Mouse (Mus musculus) ES-Bruce4 (cell line): ENCODE data around the gene Rnaseh1.

Experiments used
- CTCF ChIP-seq: IDR thresholded peaks from one replicate; pipeline ENCODE4 v1.8.1; 2011; ENCODE audit warnings: low read depth, low read length
- EP300 ChIP-seq: IDR thresholded peaks from 2 replicates; pipeline ENCODE4 v1.6.1; 2011; ENCODE audit warnings: low read depth, low read length; ENCODE audit not compliant: insufficient read depth
- POLR2A ChIP-seq: IDR thresholded peaks from one replicate; pipeline ENCODE4 v1.8.1; 2011; ENCODE audit warnings: low read length; ENCODE audit not compliant: insufficient read depth

DNA sequence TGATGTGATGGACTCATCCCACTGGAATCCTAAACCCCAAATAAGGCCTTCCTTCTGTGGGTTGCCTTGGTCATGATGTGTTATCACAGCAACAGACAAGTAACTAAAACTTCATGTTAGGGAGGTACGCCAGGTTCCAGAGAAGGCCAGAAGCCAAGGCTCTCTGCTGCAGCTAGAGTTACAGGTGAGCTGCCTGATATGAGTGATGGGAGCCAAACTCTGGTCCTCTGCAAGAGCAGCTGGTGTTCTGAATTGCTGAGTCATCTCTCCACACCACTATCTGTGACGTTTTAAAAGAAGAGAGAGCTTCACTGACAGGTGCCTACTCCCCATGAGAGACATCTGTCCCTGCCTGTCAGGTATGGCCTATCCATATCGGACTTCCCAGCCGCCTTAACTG lies 13.2 kb downstream of the Rnaseh1 start:
- TF ChIP-seq CTCF, result no peak
- TF ChIP-seq POLR2A, result no peak
- TF ChIP-seq EP300, result no peak
